ENCODE assay signal across 7 mouse cellular contexts in the genomic region with DNA sequence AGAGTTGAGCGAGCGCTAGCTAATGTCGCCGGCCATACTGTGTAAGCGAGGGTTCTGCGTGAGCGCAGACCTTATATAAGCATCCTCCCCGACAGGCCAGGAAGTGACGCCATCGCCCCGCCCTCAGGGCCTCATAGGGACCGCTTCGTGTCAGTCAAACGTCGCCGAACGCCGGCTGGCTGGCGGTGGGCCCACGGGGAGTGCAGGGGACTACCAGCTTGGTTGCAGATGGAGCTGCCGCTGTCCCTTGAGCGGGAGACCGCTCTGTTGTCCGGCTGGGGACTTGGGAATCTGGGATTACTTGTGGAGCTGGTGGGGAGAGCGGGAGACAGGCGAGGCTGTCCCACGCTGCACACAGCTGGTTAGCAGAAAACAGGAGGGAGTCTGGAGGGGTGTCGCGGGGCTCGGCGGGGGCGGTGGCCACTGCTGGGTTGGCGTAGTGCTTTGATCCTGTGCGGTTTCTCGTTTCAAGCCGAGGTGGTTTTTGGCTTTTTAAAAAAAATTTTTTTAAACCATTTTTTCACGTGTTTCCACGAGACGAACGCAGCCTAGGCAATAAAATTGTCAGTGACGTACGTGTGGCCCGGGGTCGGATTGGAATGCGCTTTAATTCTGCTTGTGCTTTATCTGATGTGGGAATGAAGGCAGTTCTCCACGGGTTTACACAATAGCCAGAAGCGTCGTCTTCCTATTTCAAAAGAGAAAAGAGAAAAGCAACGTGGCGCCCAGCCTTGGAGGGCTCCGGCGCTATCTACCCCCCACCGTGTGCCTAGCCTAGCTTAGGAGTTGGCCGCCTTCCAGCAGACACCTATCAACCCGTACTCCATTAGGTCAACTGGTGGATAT. TPM values are rescaled to one million over a fixed set of nuclear protein-coding genes. Genes with fewer than 3 reads are reported as not detected.
DNase-seq lines count a peak whose midpoint lies in the region; ATAC-seq lines count a peak whose summit lies in the region.

Gene Amd1 (minus strand): TSS at position 47 of the 846 bp plus-strand sequence.

- peak; percentile 93 for ATAC-seq in intestine, embryonic 16.5 days
- peak; percentile 97 for ATAC-seq in midbrain, embryonic 11.5 days (ENCODE audit: low FRiP score)

- no peaks in the 10 kb centered on the region for H3K36me3 ChIP-seq in intestine, embryonic 16.5 days (ENCODE audit: control insufficient read depth, insufficient read depth, low read length)
- no peaks in the 10 kb centered on the region for H3K36me3 ChIP-seq in midbrain, embryonic 11.5 days (ENCODE audit: control insufficient read depth, insufficient read depth, low read length)

- peak; percentile 99 for DNase-seq in adrenal gland, adult 8-10 months
- DNase-seq in embryo, embryonic 9.5 days (ENCODE audit: extremely low spot score): peak; percentile 99
- DNase-seq in gastrocnemius, postnatal 4 days (ENCODE audit: low spot score in 2 of 2): peak; percentile 100
- peak; percentile 100 for DNase-seq in left cerebral cortex, postnatal 36 days (ENCODE audit: low spot score in 2 of 2)
- peak; percentile 100 for DNase-seq in midbrain, embryonic 11.5 days (ENCODE audit: low spot score, missing footprints)
- DNase-seq in skeletal muscle tissue, adult 2 months (ENCODE audit: low read depth, low spot score): peak; percentile 99

- peak within 1 kb of the TSS; percentile 83 for H3K4me2 ChIP-seq in intestine, embryonic 16.5 days (ENCODE audit: low read depth, low read length)
- H3K4me2 ChIP-seq in midbrain, embryonic 11.5 days: peak within 1 kb of the TSS; percentile 81

- peaks cover 11% of the 10 kb centered on the region for H3K4me1 ChIP-seq in intestine, embryonic 16.5 days (ENCODE audit: control insufficient read depth, insufficient read depth, low read length)
- H3K4me1 ChIP-seq in midbrain, embryonic 11.5 days (ENCODE audit: control insufficient read depth, insufficient read depth, low read length): peaks cover 14% of the 10 kb centered on the region

- H3K27ac ChIP-seq in intestine, embryonic 16.5 days (ENCODE audit: low read length): peak within 1 kb of the TSS; percentile 99
- H3K27ac ChIP-seq in midbrain, embryonic 11.5 days (ENCODE audit: low read depth, low read length): peak within 1 kb of the TSS; percentile 98

- peak within 1 kb of the TSS; percentile 96 for H3K4me3 ChIP-seq in intestine, embryonic 16.5 days (ENCODE audit: low read length)
- peak within 1 kb of the TSS; percentile 99 for H3K4me3 ChIP-seq in midbrain, embryonic 11.5 days (ENCODE audit: low read depth, low read length)

- no peaks in the 10 kb centered on the region for H3K27me3 ChIP-seq in intestine, embryonic 16.5 days (replicated peaks; ENCODE audit: control insufficient read depth, insufficient read depth, low read length)
- no peaks in the 10 kb centered on the region for H3K27me3 ChIP-seq in midbrain, embryonic 11.5 days (ENCODE audit: control insufficient read depth, insufficient read depth, low read length)

- intact Hi-C loops in left cerebral cortex, postnatal 36 days (cut with DNase I): loop anchor here (1.0 to 5.0 kb wide), 3 partner anchors 45 to 220 kb away; partner anchors contain the start of gene Gtf3c6

- H3K9ac ChIP-seq in intestine, embryonic 16.5 days (ENCODE audit: low read depth, low read length): peak within 1 kb of the TSS; percentile 94
- H3K9ac ChIP-seq in midbrain, embryonic 11.5 days (ENCODE audit: low read length): peak within 1 kb of the TSS; percentile 97

- under 1% methylated on average over 55 of the region's 55 CpGs for WGBS in intestine, embryonic 16.5 days
- WGBS in midbrain, embryonic 11.5 days: under 1% methylated on average over 55 of the region's 55 CpGs

- peaks cover 3% of the 10 kb centered on the region; the same call in 1 of the 2 replicates for H3K9me3 ChIP-seq in intestine, embryonic 16.5 days (ENCODE audit: control insufficient read depth, low read length)
- peaks cover 8% of the 10 kb centered on the region; the same call in 1 of the 2 replicates for H3K9me3 ChIP-seq in midbrain, embryonic 11.5 days (ENCODE audit: control insufficient read depth, low read length)

RNA-seq across cellular contexts. Expression of gene Amd1, which starts in this region (rescaled TPM):
- 10 to 100 TPM; 42.4 to 50.2 (median 47.3) TPM for total RNA-seq in adrenal gland, adult 8-10 months (2022)
- total RNA-seq in gastrocnemius, postnatal 4 days (2021): 10 to 100 TPM; 21.0 to 23.1 TPM
- 41.9 and 47.2 TPM in 2 replicates for polyA plus RNA-seq in intestine, embryonic 16.5 days (2015; fragmentation: Nextera tagmentation; extraction: Ambion mirVana)
- total RNA-seq in left cerebral cortex, postnatal 36 days (2021): 10 to 100 TPM; 76.0 to 83.6 TPM
- polyA plus RNA-seq in midbrain, embryonic 11.5 days (2014; fragmentation: Nextera tagmentation; extraction: Ambion mirVana): 104 and 115 TPM in 2 replicates

Comparison
In these comparisons a context has a peak if more than half of its experiments do, and no peak if none do; other contexts are left out.
1. Peak in every context shown above with its lines: DNase-seq, ATAC-seq, H3K4me3 ChIP-seq and H3K27ac ChIP-seq.